Mouse (Mus musculus): ENCODE measurements at regions not wholly inside any gene's neighbourhood (a gene's known extent, or its start where the extent isn't known, plus 50 kb on each side); places are given as distances from the start of the nearest gene placed in this dataset.

GRCm38 (mm10) chr4:105962542-105962941, 172.9 kb downstream of the Gm12728 start:
- Histone ChIP-seq H3K4me1 (ENCODE audit: insufficient read depth, low read length) (no peaks in the 10 kb centered on the region), H3K4me2 (ENCODE audit: low read depth, low read length) (no peak overlapping the region), H3K27ac (no peak overlapping the region), H3K4me3 (ENCODE audit: low read length) (no peak overlapping the region), H3K9ac (replicated peaks; ENCODE audit: low read length) (no peak overlapping the region), H3K27me3 (ENCODE audit: insufficient read depth, low read length) (no peaks in the 10 kb centered on the region), H3K36me3 (ENCODE audit: insufficient read depth, low read length) (no peaks in the 10 kb centered on the region), H3K9me3 (ENCODE audit: low read length) (no peaks in the 10 kb centered on the region)
- DNase-seq (ENCODE audit: low spot score) (no peak), ATAC-seq (no peak)
- no peak for TF ChIP-seq CTCF (IDR thresholded peaks at IDR 0.05; ENCODE audit: low read depth)
- WGBS, result 84% methylated on average over 7 of the region's 7 CpGs

DNA sequence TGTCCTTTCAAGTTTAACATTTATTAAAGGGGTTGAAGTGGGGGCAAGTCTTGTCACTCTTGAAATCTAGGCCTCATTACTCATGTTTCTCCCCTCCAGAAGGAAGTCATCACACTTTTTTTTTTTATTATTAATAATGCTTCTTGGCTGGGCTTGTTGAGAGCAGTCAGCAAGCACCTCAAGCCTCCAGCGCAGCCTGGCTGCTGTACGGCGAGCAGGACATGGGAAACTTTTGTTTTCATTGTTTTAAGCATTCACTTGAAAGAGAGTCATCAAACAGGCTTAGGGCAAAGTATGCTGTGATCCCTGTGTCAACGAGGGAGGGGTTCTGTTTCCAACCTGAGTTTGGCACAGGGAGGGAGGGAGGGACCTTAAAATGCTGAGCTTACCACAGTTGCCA, 178.7 kb downstream of the Gm12728 start:
- no peaks in the 10 kb centered on the region for H3K27me3 ChIP-seq (ENCODE audit: insufficient read depth, low read length)
- no peak overlapping the region for H3K27ac ChIP-seq
- H3K4me2 ChIP-seq (ENCODE audit: low read depth, low read length), result no peak overlapping the region
- DNase-seq (ENCODE audit: low spot score) (no peak), ATAC-seq (no peak)
- H3K9ac ChIP-seq (replicated peaks; ENCODE audit: low read length), result no peak overlapping the region
- H3K4me1 ChIP-seq (ENCODE audit: insufficient read depth, low read length), result no peaks in the 10 kb centered on the region
- no peaks in the 10 kb centered on the region for H3K9me3 ChIP-seq (ENCODE audit: low read length)
- no peak overlapping the region for H3K4me3 ChIP-seq (ENCODE audit: low read length)
- TF ChIP-seq CTCF (IDR thresholded peaks at IDR 0.05; ENCODE audit: low read depth), result no peak
- no peaks in the 10 kb centered on the region for H3K36me3 ChIP-seq (ENCODE audit: insufficient read depth, low read length)
- 54% methylated on average over 4 of the region's 4 CpGs for WGBS

DNA sequence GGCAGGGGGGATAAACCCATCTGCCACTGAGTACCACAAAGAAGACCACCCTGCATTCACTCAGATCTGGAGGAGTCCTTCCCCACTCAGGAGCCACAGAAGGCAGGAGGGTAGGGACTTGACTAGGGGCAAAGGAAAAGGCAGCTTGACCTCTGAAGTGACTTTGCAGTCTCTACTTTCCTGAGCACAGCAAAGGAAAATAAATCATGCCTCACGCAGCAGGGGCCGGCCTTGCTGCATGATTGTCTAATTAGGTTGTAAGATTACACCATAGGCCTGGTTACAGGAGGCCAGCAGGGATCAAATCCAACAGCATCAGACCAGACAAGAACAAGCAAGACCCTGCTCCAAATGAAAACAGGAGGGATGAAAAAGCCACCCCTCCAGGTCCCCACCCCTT, 180.0 kb downstream of the Gm12728 start:
- 54% methylated on average over 2 of the region's 2 CpGs for WGBS
- no peak overlapping the region for H3K9ac ChIP-seq (replicated peaks; ENCODE audit: low read length)
- no peaks in the 10 kb centered on the region for H3K27me3 ChIP-seq (ENCODE audit: insufficient read depth, low read length)
- H3K4me3 ChIP-seq (ENCODE audit: low read length), result no peak overlapping the region
- no peak overlapping the region for H3K27ac ChIP-seq
- H3K4me2 ChIP-seq (ENCODE audit: low read depth, low read length), result no peak overlapping the region
- ATAC-seq (no peak), DNase-seq (ENCODE audit: low spot score) (peak; percentile 9)
- no peak for TF ChIP-seq CTCF (IDR thresholded peaks at IDR 0.05; ENCODE audit: low read depth)
- no peaks in the 10 kb centered on the region for H3K4me1 ChIP-seq (ENCODE audit: insufficient read depth, low read length)
- H3K36me3 ChIP-seq (ENCODE audit: insufficient read depth, low read length), result no peaks in the 10 kb centered on the region
- no peaks in the 10 kb centered on the region for H3K9me3 ChIP-seq (ENCODE audit: low read length)

DNA sequence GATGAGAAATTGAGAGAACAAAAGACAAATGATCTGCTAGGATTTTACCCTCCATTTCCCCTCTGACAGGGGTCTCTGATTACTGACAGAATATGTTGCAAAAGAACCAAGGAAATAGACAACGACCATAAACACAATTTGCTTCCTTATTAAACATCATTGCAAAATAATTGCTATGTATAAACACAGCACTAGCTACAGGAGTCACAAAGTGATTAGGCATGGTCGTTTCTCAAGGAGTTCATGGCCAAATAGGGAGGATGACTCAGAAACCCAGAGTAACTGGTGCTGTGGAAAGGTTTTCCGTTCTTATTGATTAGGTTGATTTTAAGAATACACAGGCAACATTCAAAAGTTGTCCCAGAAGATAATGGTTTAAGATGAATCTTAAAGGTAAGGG, 180.4 kb downstream of the Gm12728 start:
- 71% methylated on average over 3 of the region's 3 CpGs for WGBS
- H3K9me3 ChIP-seq (ENCODE audit: low read length), result no peaks in the 10 kb centered on the region

DNA sequence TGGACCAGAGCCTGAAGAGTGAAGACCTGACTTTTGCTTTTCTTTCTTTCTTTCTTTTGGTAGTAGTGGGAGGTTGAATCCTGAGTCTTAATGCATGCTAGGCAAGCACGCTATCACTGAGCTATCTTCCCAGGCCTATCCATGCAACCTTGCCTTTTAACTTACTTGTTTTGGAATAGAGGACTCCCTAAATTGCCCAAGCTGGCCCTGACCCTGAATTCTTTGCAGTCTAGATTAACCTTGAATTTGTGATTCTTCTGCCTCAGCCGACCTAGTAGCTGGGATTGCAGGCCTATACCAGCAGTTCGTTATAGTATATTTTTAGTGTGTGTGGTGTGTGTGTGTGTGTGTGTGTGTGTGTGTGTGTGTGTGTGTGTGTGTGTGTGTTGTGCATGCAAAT, 183.1 kb downstream of the Gm12728 start:
- no peak overlapping the region for H3K27ac ChIP-seq
- no peak overlapping the region for H3K4me3 ChIP-seq (ENCODE audit: low read length)
- DNase-seq (ENCODE audit: low spot score), result no peak
- no peaks in the 10 kb centered on the region for H3K9me3 ChIP-seq (ENCODE audit: low read length)
- TF ChIP-seq CTCF (IDR thresholded peaks at IDR 0.05; ENCODE audit: low read depth), result no peak
- no peaks in the 10 kb centered on the region for H3K36me3 ChIP-seq (ENCODE audit: insufficient read depth, low read length)
- H3K9ac ChIP-seq (replicated peaks; ENCODE audit: low read length), result no peak overlapping the region
- no peaks in the 10 kb centered on the region for H3K4me1 ChIP-seq (ENCODE audit: insufficient read depth, low read length)
- 96% methylated on average over 3 of the region's 3 CpGs for WGBS
- no peak overlapping the region for H3K4me2 ChIP-seq (ENCODE audit: low read depth, low read length)
- H3K27me3 ChIP-seq (ENCODE audit: insufficient read depth, low read length), result no peaks in the 10 kb centered on the region
- no peak for ATAC-seq

More for the DNA sequence above, 180.4 kb downstream of the Gm12728 start:
- Histone ChIP-seq H3K9ac (replicated peaks; ENCODE audit: low read length) (no peak overlapping the region), H3K36me3 (ENCODE audit: insufficient read depth, low read length) (no peaks in the 10 kb centered on the region), H3K27ac (no peak overlapping the region), H3K4me2 (ENCODE audit: low read depth, low read length) (no peak overlapping the region), H3K4me1 (ENCODE audit: insufficient read depth, low read length) (no peaks in the 10 kb centered on the region), H3K4me3 (ENCODE audit: low read length) (no peak overlapping the region), H3K27me3 (ENCODE audit: insufficient read depth, low read length) (no peaks in the 10 kb centered on the region)
- ATAC-seq, result no peak
- TF ChIP-seq CTCF (IDR thresholded peaks at IDR 0.05; ENCODE audit: low read depth), result no peak
- no peak for DNase-seq (ENCODE audit: low spot score)

- no peak for TF ChIP-seq CTCF (IDR thresholded peaks at IDR 0.05; ENCODE audit: low read depth)
- Histone ChIP-seq H3K4me3 (ENCODE audit: low read length) (no peak overlapping the region), H3K27ac (no peak overlapping the region), H3K9me3 (ENCODE audit: low read length) (no peaks in the 10 kb centered on the region), H3K27me3 (ENCODE audit: insufficient read depth, low read length) (no peaks in the 10 kb centered on the region), H3K9ac (replicated peaks; ENCODE audit: low read length) (no peak overlapping the region), H3K4me1 (ENCODE audit: insufficient read depth, low read length) (no peaks in the 10 kb centered on the region), H3K36me3 (ENCODE audit: insufficient read depth, low read length) (no peaks in the 10 kb centered on the region), H3K4me2 (ENCODE audit: low read depth, low read length) (no peak overlapping the region)
- WGBS, result 85% methylated on average over 6 of the region's 6 CpGs
- no peak for ATAC-seq
- no peak for DNase-seq (ENCODE audit: low spot score)
Measured at GRCm38 (mm10) chr4:105973769-105974397, 184.2 kb downstream of the Gm12728 start.

- TF ChIP-seq CTCF (IDR thresholded peaks at IDR 0.05; ENCODE audit: low read depth), result peak; percentile 29; the same call in 1 of the 2 replicates
- DNase-seq (ENCODE audit: low spot score) (no peak), ATAC-seq (no peak)
- no peaks in the 10 kb centered on the region for H3K27me3 ChIP-seq (ENCODE audit: insufficient read depth, low read length)
- no peak overlapping the region for H3K4me2 ChIP-seq (ENCODE audit: low read depth, low read length)
- 68% methylated on average over 4 of the region's 4 CpGs for WGBS
- H3K9ac ChIP-seq (replicated peaks; ENCODE audit: low read length), result no peak overlapping the region
- no peaks in the 10 kb centered on the region for H3K9me3 ChIP-seq (ENCODE audit: low read length)
- no peak overlapping the region for H3K27ac ChIP-seq
- no peaks in the 10 kb centered on the region for H3K4me1 ChIP-seq (ENCODE audit: insufficient read depth, low read length)
- H3K4me3 ChIP-seq (ENCODE audit: low read length), result no peak overlapping the region
- no peaks in the 10 kb centered on the region for H3K36me3 ChIP-seq (ENCODE audit: insufficient read depth, low read length)
Measured at GRCm38 (mm10) chr4:105974948-105975347, 185.3 kb downstream of the Gm12728 start.

All from hindbrain, postnatal 0 days (tissue).